Mouse (Mus musculus) embryonic facial prominence, embryonic 14.5 days (tissue): Measurements from ENCODE around the gene Atg16l2. TPM values are rescaled to one million over a fixed set of nuclear protein-coding genes. Genes with fewer than 3 reads are reported as not detected.

Experiments
- ATAC-seq: fragments of 200-750 bp; cut with Nextera tagmentation; 2 replicates; pipeline ENCODE4 v1.8.0; 2017; ENCODE audit warnings: low read depth, moderate number of reproducible peaks, moderate TSS enrichment
- DNase-seq: peaks from one replicate; pipeline ENCODE4 v3.0.0-alpha.2; 2015; ENCODE audit warnings: low spot score
- H3K27ac ChIP-seq: fragments of 300-500 bp; sonication (generic); replicated peaks from 2 replicates; pipeline ENCODE4 v1.5.1; 2014; ENCODE audit warnings: low read depth, mild to moderate bottlenecking, low read length, moderate library complexity
- H3K27me3 ChIP-seq: fragments of 300-500 bp; sonication (generic); replicated peaks from 2 replicates; pipeline ENCODE4 v1.6.1; 2014; ENCODE audit warnings: low read length; ENCODE audit not compliant: control insufficient read depth, insufficient read depth
- H3K36me3 ChIP-seq: fragments of 300-500 bp; sonication (generic); 2 replicates; pipeline ENCODE4 v1.6.1; 2014; ENCODE audit warnings: low read length, mixed read lengths; ENCODE audit not compliant: control insufficient read depth, insufficient read depth
- H3K4me1 ChIP-seq: fragments of 300-500 bp; sonication (generic); 2 replicates; pipeline ENCODE4 v1.6.1; 2014; ENCODE audit warnings: antibody characterized with exemption, low read length; ENCODE audit not compliant: control insufficient read depth, insufficient read depth
- H3K4me2 ChIP-seq: fragments of 300-500 bp; sonication (generic); 2 replicates; pipeline ENCODE4 v1.6.1; 2014; ENCODE audit warnings: low read depth, mild to moderate bottlenecking, low read length, moderate library complexity, mixed read lengths
- H3K4me3 ChIP-seq: fragments of 300-500 bp; sonication (generic); 2 replicates; pipeline ENCODE4 v1.5.1; 2014; ENCODE audit warnings: low read depth, mild to moderate bottlenecking, low read length
- H3K9ac ChIP-seq: fragments of 300-500 bp; sonication (generic); 2 replicates; pipeline ENCODE4 v1.6.1; 2014; ENCODE audit warnings: low read depth, mild to moderate bottlenecking, low read length, moderate library complexity, mixed read lengths
- H3K9me3 ChIP-seq: fragments of 300-500 bp; sonication (generic); 2 replicates; pipeline ENCODE4 v1.6.1; 2016; ENCODE audit warnings: low read length; ENCODE audit not compliant: control insufficient read depth
- WGBS: fragments of 180-500 bp; shearing (Covaris S2); extraction: QIAGEN DNeasy Blood & Tissue Kit; methylation state at CpG from one replicate; pipeline ENCODE4 v1.1.7; 2014; 5-methylcytosine and 5-hydroxymethylcytosine counted together
- polyA plus RNA-seq: library from polyadenylated mRNA; unstranded; fragments of >200 nt; fragmentation: Nextera tagmentation; extraction: Ambion mirVana; gene quantifications from 2 replicates; pipeline ENCODE4 v1.2.1, GENCODE M21; 2014

The Atg16l2 gene
- polyA plus RNA-seq, 1 experiment from 2014 or later, result 10.5 TPM

- Histone ChIP-seq H3K27ac (no peak overlapping the region), H3K9ac (no peak overlapping the region), H3K4me2 (no peak overlapping the region), H3K4me1 (0 out of 2 replicates have a peak, but pooled peaks cover 5% of the 10 kb centered on the region), H3K36me3 (0 out of 2 replicates have a peak, but pooled peaks cover 4% of the 10 kb centered on the region), H3K27me3 (no peaks in the 10 kb centered on the region), H3K4me3 (no peak overlapping the region), H3K9me3 (no peaks in the 10 kb centered on the region)
- DNase-seq (no peak), ATAC-seq (no peak)
- WGBS, result 92% methylated on average over 2 of the region's 2 CpGs
Measured at GRCm38 (mm10) chr7:101327786-101328185, 25.7 kb upstream of the Atg16l2 start.

GRCm38 (mm10) chr7:101327263-101327662, 25.2 kb upstream of the Atg16l2 start:
- H3K27ac ChIP-seq, result no peak overlapping the region
- H3K4me2 ChIP-seq, result no peak overlapping the region
- no peak for ATAC-seq
- H3K4me3 ChIP-seq, result no peak overlapping the region
- H3K27me3 ChIP-seq, result no peaks in the 10 kb centered on the region
- H3K36me3 ChIP-seq, result 0 out of 2 replicates have a peak, but pooled peaks cover 4% of the 10 kb centered on the region
- WGBS, result 60% methylated on average over 5 of the region's 5 CpGs
- H3K9ac ChIP-seq, result no peak overlapping the region
- no peak for DNase-seq
- 0 out of 2 replicates have a peak, but pooled peaks cover 5% of the 10 kb centered on the region for H3K4me1 ChIP-seq
- no peaks in the 10 kb centered on the region for H3K9me3 ChIP-seq

GRCm38 (mm10) chr7:101326006-101326405, 24.0 kb upstream of the Atg16l2 start:
- 0 out of 2 replicates have a peak, but pooled peaks cover 5% of the 10 kb centered on the region for H3K4me1 ChIP-seq
- H3K27me3 ChIP-seq, result peaks cover 6% of the 10 kb centered on the region; the same call in 1 of the 2 replicates
- no peak overlapping the region for H3K27ac ChIP-seq
- DNase-seq, result no peak
- ATAC-seq, result no peak
- no peak overlapping the region for H3K4me3 ChIP-seq
- H3K4me2 ChIP-seq, result no peak overlapping the region
- WGBS, result 76% methylated on average over 5 of the region's 5 CpGs
- H3K36me3 ChIP-seq, result 0 out of 2 replicates have a peak, but pooled peaks cover 4% of the 10 kb centered on the region
- H3K9me3 ChIP-seq, result no peaks in the 10 kb centered on the region
- H3K9ac ChIP-seq, result no peak overlapping the region

GRCm38 (mm10) chr7:101324142-101324962, 22.3 kb upstream of the Atg16l2 start:
- Histone ChIP-seq H3K27ac (no peak overlapping the region), H3K4me3 (no peak overlapping the region), H3K9me3 (no peaks in the 10 kb centered on the region), H3K4me1 (0 out of 2 replicates have a peak, but pooled peaks cover 5% of the 10 kb centered on the region), H3K36me3 (0 out of 2 replicates have a peak, but pooled peaks cover 4% of the 10 kb centered on the region), H3K9ac (no peak overlapping the region), H3K27me3 (peaks cover 6% of the 10 kb centered on the region; the same call in 1 of the 2 replicates), H3K4me2 (no peak overlapping the region)
- ATAC-seq, result no peak
- WGBS, result 52% methylated on average over 6 of the region's 6 CpGs
- DNase-seq, result no peak

- peak overlapping the region; percentile 96; the same call in 1 of the 2 replicates for H3K4me2 ChIP-seq
- 0 out of 2 replicates have a peak, but pooled peaks cover 4% of the 10 kb centered on the region for H3K36me3 ChIP-seq
- H3K4me1 ChIP-seq, result no peaks in the 10 kb centered on the region
- H3K27ac ChIP-seq, result no peak overlapping the region
- no peak for DNase-seq
- ATAC-seq, result no peak
- H3K27me3 ChIP-seq, result peaks cover 11% of the 10 kb centered on the region; the same call in 1 of the 2 replicates
- H3K9ac ChIP-seq, result no peak overlapping the region
- WGBS, result 67% methylated on average over 4 of the region's 4 CpGs
- no peak overlapping the region for H3K4me3 ChIP-seq
- H3K9me3 ChIP-seq, result no peaks in the 10 kb centered on the region
Measured at GRCm38 (mm10) chr7:101323141-101323594, 21.1 kb upstream of the Atg16l2 start.

GRCm38 (mm10) chr7:101321218-101321827, 19.3 kb upstream of the Atg16l2 start:
- Histone ChIP-seq H3K9ac (peak overlapping the region; percentile 79), H3K4me3 (peak overlapping the region; percentile 78), H3K4me1 (no peaks in the 10 kb centered on the region), H3K36me3 (0 out of 2 replicates have a peak, but pooled peaks cover 4% of the 10 kb centered on the region), H3K27ac (peak overlapping the region; percentile 39; the same call in 1 of the 2 replicates), H3K9me3 (no peaks in the 10 kb centered on the region), H3K4me2 (peak overlapping the region; percentile 96), H3K27me3 (peaks cover 11% of the 10 kb centered on the region; the same call in 1 of the 2 replicates)
- ATAC-seq, result peak; percentile 77
- WGBS, result 1% methylated on average over 13 of the region's 61 CpGs
- DNase-seq, result peak; percentile 52

- peak overlapping the region; percentile 78 for H3K4me3 ChIP-seq
- peak overlapping the region; percentile 39; the same call in 1 of the 2 replicates for H3K27ac ChIP-seq
- H3K36me3 ChIP-seq, result 0 out of 2 replicates have a peak, but pooled peaks cover 4% of the 10 kb centered on the region
- H3K4me1 ChIP-seq, result no peaks in the 10 kb centered on the region
- peak; percentile 85 for ATAC-seq
- H3K9ac ChIP-seq, result peak overlapping the region; percentile 79
- 3% methylated on average over 25 of the region's 37 CpGs for WGBS
- no peaks in the 10 kb centered on the region for H3K9me3 ChIP-seq
- H3K27me3 ChIP-seq, result peaks cover 11% of the 10 kb centered on the region; the same call in 1 of the 2 replicates
- H3K4me2 ChIP-seq, result peak overlapping the region; percentile 96
- DNase-seq, result peak; percentile 59
Measured at GRCm38 (mm10) chr7:101320399-101321217, 18.6 kb upstream of the Atg16l2 start.

- Histone ChIP-seq H3K36me3 (no peaks in the 10 kb centered on the region), H3K27me3 (peaks cover 11% of the 10 kb centered on the region; the same call in 1 of the 2 replicates), H3K27ac (no peak overlapping the region), H3K4me1 (no peaks in the 10 kb centered on the region), H3K4me3 (no peak overlapping the region), H3K9ac (no peak overlapping the region), H3K4me2 (no peak overlapping the region), H3K9me3 (no peaks in the 10 kb centered on the region)
- 96% methylated on average over 1 of the region's 1 CpGs for WGBS
- no peak for ATAC-seq
- DNase-seq, result no peak
Measured at GRCm38 (mm10) chr7:101319796-101320195, 17.7 kb upstream of the Atg16l2 start.
